Mouse (Mus musculus): Measurements from ENCODE around the gene Myo1h. TPM values are rescaled to one million over a fixed set of nuclear protein-coding genes. Genes with fewer than 3 reads are reported as not detected.
A peak's percentile ranks its signal among the peaks of the same experiment; 100 is the strongest.

Myo1h gene
- polyA plus RNA-seq, 1 experiment from 2014 or later: 0.85 TPM

DNA sequence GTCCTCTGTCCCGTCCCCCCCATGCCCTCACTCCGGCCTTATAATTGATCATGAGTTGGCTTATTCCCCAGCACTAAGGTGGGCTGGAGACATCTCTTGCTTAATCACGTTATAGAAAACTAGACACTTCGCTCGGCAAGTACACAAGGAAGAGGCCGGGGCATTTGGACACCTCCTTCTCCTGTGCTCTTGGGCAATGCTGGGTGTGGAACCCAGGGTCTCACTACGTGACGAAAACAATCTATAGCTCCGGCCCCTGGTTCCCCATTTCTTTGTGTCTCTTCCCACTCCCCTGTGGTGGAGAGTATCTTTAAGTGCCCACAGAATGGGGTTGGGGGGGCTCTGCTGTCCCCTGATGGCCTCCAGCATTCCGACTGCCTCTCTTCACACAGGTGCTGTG, 58.0 kb downstream of the Myo1h start:
- H3K27me3 ChIP-seq (replicated peaks; ENCODE audit: control insufficient read depth, insufficient read depth, low read length): no peaks in the 10 kb centered on the region
- H3K9ac ChIP-seq (ENCODE audit: low read depth, low read length): no peak overlapping the region
- no peaks in the 10 kb centered on the region for H3K36me3 ChIP-seq (ENCODE audit: control insufficient read depth, insufficient read depth, low read length)
- ATAC-seq: no peak
- H3K4me1 ChIP-seq (ENCODE audit: control insufficient read depth, insufficient read depth, low read depth, low read length): no peaks in the 10 kb centered on the region
- no peak overlapping the region for H3K4me3 ChIP-seq (ENCODE audit: low read length)
- no peaks in the 10 kb centered on the region for H3K9me3 ChIP-seq (ENCODE audit: control insufficient read depth, low read length)
- no peak overlapping the region for H3K27ac ChIP-seq (ENCODE audit: low read depth, low read length)
- H3K4me2 ChIP-seq (ENCODE audit: low read length): no peak overlapping the region
- WGBS: 84% methylated on average over 10 of the region's 10 CpGs

- no peak for ATAC-seq
- Histone ChIP-seq H3K9ac (ENCODE audit: low read depth, low read length) (no peak overlapping the region), H3K27ac (ENCODE audit: low read depth, low read length) (no peak overlapping the region), H3K4me3 (ENCODE audit: low read length) (no peak overlapping the region), H3K27me3 (replicated peaks; ENCODE audit: control insufficient read depth, insufficient read depth, low read length) (no peaks in the 10 kb centered on the region), H3K36me3 (ENCODE audit: control insufficient read depth, insufficient read depth, low read length) (no peaks in the 10 kb centered on the region), H3K4me1 (ENCODE audit: control insufficient read depth, insufficient read depth, low read depth, low read length) (no peaks in the 10 kb centered on the region), H3K4me2 (ENCODE audit: low read length) (no peak overlapping the region), H3K9me3 (ENCODE audit: control insufficient read depth, low read length) (no peaks in the 10 kb centered on the region)
- 68% methylated on average over 10 of the region's 10 CpGs for WGBS
Observed at GRCm38 (mm10) chr5:114351490-114351889, 62.5 kb downstream of the Myo1h start.

GRCm38 (mm10) chr5:114356250-114356935, 67.4 kb downstream of the Myo1h start:
- Histone ChIP-seq H3K9me3 (ENCODE audit: control insufficient read depth, low read length) (no peaks in the 10 kb centered on the region), H3K4me3 (ENCODE audit: low read length) (no peak overlapping the region), H3K9ac (ENCODE audit: low read depth, low read length) (no peak overlapping the region), H3K27ac (ENCODE audit: low read depth, low read length) (no peak overlapping the region), H3K4me1 (ENCODE audit: control insufficient read depth, insufficient read depth, low read depth, low read length) (peaks cover 9% of the 10 kb centered on the region), H3K4me2 (ENCODE audit: low read length) (no peak overlapping the region), H3K36me3 (ENCODE audit: control insufficient read depth, insufficient read depth, low read length) (peaks cover 5% of the 10 kb centered on the region; the same call in 1 of the 2 replicates), H3K27me3 (replicated peaks; ENCODE audit: control insufficient read depth, insufficient read depth, low read length) (no peaks in the 10 kb centered on the region)
- ATAC-seq: peak; percentile 74
- 28% methylated on average over 7 of the region's 7 CpGs for WGBS

DNA sequence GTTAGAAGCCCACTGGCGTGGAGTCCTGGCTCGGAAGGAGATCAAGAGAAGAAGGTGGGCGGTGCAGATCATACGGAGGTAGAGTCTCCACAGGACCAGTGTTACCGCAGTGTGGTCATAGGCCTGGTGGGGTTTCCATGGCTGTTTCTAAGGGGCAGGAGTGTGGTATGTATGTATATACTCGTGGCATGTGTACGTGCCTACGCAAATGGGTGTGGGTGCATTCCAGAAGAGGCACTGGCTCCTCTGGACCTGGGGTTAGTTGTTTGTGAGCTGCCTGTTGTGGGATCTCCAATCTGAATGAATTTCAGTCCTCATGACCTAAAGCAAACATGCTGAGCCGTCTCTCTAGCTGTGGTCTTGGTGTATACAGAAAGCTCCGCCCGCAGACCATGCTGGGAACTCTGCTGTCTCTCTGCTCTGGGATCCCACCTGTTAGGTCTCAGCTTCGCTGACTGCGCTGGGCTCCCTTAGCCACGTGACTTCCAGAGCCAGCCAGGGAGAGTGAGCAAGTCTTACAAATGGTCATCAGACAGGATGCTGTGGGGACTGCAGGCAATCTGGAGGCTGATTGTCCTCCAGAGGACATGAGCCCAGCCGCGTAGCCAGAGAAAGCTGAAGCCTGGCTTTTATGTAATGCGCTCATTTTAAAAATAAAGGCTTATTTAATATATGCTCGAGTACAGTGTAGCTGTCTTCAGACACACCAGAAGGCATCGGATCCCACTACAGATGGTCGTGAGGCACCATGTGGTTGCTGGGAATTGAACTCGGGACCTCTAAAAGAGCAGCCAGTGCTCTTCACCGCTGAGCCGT, 68.2 kb downstream of the Myo1h start:
- WGBS: 51% methylated on average over 23 of the region's 23 CpGs
- Histone ChIP-seq H3K27ac (ENCODE audit: low read depth, low read length) (no peak overlapping the region), H3K27me3 (replicated peaks; ENCODE audit: control insufficient read depth, insufficient read depth, low read length) (no peaks in the 10 kb centered on the region), H3K4me3 (ENCODE audit: low read length) (no peak overlapping the region), H3K9me3 (ENCODE audit: control insufficient read depth, low read length) (no peaks in the 10 kb centered on the region), H3K36me3 (ENCODE audit: control insufficient read depth, insufficient read depth, low read length) (peaks cover 5% of the 10 kb centered on the region; the same call in 1 of the 2 replicates), H3K9ac (ENCODE audit: low read depth, low read length) (no peak overlapping the region), H3K4me2 (ENCODE audit: low read length) (no peak overlapping the region), H3K4me1 (ENCODE audit: control insufficient read depth, insufficient read depth, low read depth, low read length) (peaks cover 9% of the 10 kb centered on the region)
- ATAC-seq: peak; percentile 59

DNA sequence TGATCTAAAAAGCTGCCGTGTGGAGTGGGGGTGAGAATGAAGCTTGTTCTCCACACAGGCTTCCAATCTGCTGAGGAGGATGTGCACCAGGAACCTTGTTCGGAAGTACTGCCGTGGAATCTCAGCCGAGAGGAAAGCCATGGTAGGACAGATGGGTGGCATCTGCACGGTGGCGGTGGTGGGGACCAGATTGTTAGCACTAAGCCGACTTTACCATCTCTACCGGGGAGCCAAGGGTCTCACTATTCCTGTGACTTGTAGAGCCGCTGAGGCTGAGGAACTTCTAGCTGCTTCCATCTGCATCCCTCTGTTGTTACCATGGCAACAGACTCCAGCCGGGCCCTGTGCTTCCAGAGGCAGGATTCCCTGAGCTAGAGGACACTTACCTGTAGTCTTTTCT, 69.9 kb downstream of the Myo1h start:
- H3K4me1 ChIP-seq (ENCODE audit: control insufficient read depth, insufficient read depth, low read depth, low read length): peaks cover 9% of the 10 kb centered on the region
- no peak overlapping the region for H3K9ac ChIP-seq (ENCODE audit: low read depth, low read length)
- H3K27me3 ChIP-seq (replicated peaks; ENCODE audit: control insufficient read depth, insufficient read depth, low read length): no peaks in the 10 kb centered on the region
- no peak overlapping the region for H3K4me2 ChIP-seq (ENCODE audit: low read length)
- H3K4me3 ChIP-seq (ENCODE audit: low read length): no peak overlapping the region
- 57% methylated on average over 10 of the region's 10 CpGs for WGBS
- no peaks in the 10 kb centered on the region for H3K9me3 ChIP-seq (ENCODE audit: control insufficient read depth, low read length)
- peak; percentile 60; the same call in 1 of the 2 replicates for ATAC-seq
- H3K36me3 ChIP-seq (ENCODE audit: control insufficient read depth, insufficient read depth, low read length): peaks cover 12% of the 10 kb centered on the region; the same call in 1 of the 2 replicates
- no peak overlapping the region for H3K27ac ChIP-seq (ENCODE audit: low read depth, low read length)

- ATAC-seq: no peak
- Histone ChIP-seq H3K9ac (ENCODE audit: low read depth, low read length) (no peak overlapping the region), H3K9me3 (ENCODE audit: control insufficient read depth, low read length) (no peaks in the 10 kb centered on the region), H3K4me1 (ENCODE audit: control insufficient read depth, insufficient read depth, low read depth, low read length) (peaks cover 9% of the 10 kb centered on the region), H3K4me2 (ENCODE audit: low read length) (no peak overlapping the region), H3K27ac (ENCODE audit: low read depth, low read length) (no peak overlapping the region), H3K36me3 (ENCODE audit: control insufficient read depth, insufficient read depth, low read length) (peaks cover 12% of the 10 kb centered on the region; the same call in 1 of the 2 replicates), H3K4me3 (ENCODE audit: low read length) (no peak overlapping the region), H3K27me3 (replicated peaks; ENCODE audit: control insufficient read depth, insufficient read depth, low read length) (no peaks in the 10 kb centered on the region)
- WGBS: 66% methylated on average over 8 of the region's 8 CpGs
Observed at GRCm38 (mm10) chr5:114359586-114359985, 70.6 kb downstream of the Myo1h start.

GRCm38 (mm10) chr5:114360968-114361367, 72.0 kb downstream of the Myo1h start:
- H3K36me3 ChIP-seq (ENCODE audit: control insufficient read depth, insufficient read depth, low read length): peaks cover 20% of the 10 kb centered on the region

DNA sequence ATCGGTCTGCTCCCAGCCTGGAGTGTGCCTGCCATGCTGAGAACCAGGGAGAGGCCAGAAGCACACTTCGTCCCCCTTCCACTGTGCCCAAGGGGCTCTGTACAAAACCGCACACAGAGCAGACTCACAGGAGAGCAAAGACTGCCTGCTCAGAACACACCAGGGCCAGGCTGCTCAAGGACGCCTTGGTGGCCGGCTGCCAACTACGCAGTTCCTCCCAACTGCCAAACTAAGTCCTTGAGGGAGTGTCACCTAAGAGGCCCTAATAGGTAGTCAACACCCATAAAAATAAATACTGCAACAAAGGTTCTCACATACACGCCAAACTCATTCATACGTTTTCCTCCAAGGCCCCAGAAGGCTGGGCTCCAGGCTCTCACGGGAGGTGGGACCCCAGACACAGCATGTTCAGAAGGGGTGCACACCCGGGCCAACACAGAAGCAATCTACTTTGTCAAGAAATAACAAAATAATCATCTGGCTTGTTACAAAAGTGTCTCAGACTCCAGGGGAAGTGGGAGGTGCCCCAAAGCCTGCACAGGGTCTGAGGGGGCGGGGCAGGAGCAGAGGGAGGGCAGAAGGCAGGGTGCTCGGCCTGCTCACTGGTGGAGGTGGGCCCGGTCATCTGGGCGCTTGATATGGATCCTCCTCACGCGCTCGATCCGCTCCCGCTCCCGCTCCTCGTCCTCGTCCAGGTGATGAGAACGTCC, 76.2 kb downstream of the Myo1h start:
- no peak overlapping the region for H3K27ac ChIP-seq (ENCODE audit: low read depth, low read length)
- no peak overlapping the region for H3K9ac ChIP-seq (ENCODE audit: low read depth, low read length)
- ATAC-seq: no peak
- WGBS: 89% methylated on average over 23 of the region's 23 CpGs
- H3K4me2 ChIP-seq (ENCODE audit: low read length): no peak overlapping the region
- H3K9me3 ChIP-seq (ENCODE audit: control insufficient read depth, low read length): no peaks in the 10 kb centered on the region
- H3K4me1 ChIP-seq (ENCODE audit: control insufficient read depth, insufficient read depth, low read depth, low read length): peaks cover 4% of the 10 kb centered on the region; the same call in 1 of the 2 replicates
- H3K27me3 ChIP-seq (replicated peaks; ENCODE audit: control insufficient read depth, insufficient read depth, low read length): no peaks in the 10 kb centered on the region
- peaks cover 47% of the 10 kb centered on the region for H3K36me3 ChIP-seq (ENCODE audit: control insufficient read depth, insufficient read depth, low read length)
- no peak overlapping the region for H3K4me3 ChIP-seq (ENCODE audit: low read length)

More at GRCm38 (mm10) chr5:114360968-114361367, 72.0 kb downstream of the Myo1h start:
- no peak overlapping the region for H3K9ac ChIP-seq (ENCODE audit: low read depth, low read length)
- WGBS: 78% methylated on average over 15 of the region's 15 CpGs
- no peak for ATAC-seq
- H3K4me2 ChIP-seq (ENCODE audit: low read length): no peak overlapping the region
- peaks cover 9% of the 10 kb centered on the region for H3K4me1 ChIP-seq (ENCODE audit: control insufficient read depth, insufficient read depth, low read depth, low read length)
- no peak overlapping the region for H3K4me3 ChIP-seq (ENCODE audit: low read length)
- H3K27ac ChIP-seq (ENCODE audit: low read depth, low read length): no peak overlapping the region
- no peaks in the 10 kb centered on the region for H3K9me3 ChIP-seq (ENCODE audit: control insufficient read depth, low read length)
- H3K27me3 ChIP-seq (replicated peaks; ENCODE audit: control insufficient read depth, insufficient read depth, low read length): no peaks in the 10 kb centered on the region

DNA sequence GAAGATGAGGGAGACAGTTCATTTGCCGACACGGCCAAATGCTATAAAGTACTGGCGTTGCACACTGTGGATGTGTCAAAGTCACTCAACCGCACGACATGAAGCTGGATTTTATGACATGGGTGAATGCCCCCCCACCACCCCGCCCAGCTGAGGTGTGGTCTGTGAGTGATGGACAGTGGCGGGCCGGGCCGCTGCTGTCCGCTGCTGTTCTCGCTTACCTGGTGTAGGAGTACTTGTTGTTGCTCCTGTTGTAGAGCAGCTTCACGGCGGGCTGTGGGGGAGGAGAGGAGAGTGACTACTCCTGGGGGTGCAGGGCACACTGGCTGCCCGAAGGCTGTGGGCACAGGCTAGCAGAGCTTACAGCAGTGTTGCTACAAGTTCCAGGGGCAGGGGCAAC, 79.2 kb downstream of the Myo1h start:
- Histone ChIP-seq H3K9ac (ENCODE audit: low read depth, low read length) (no peak overlapping the region), H3K4me1 (ENCODE audit: control insufficient read depth, insufficient read depth, low read depth, low read length) (peaks cover 9% of the 10 kb centered on the region; the same call in 1 of the 2 replicates), H3K27me3 (replicated peaks; ENCODE audit: control insufficient read depth, insufficient read depth, low read length) (no peaks in the 10 kb centered on the region), H3K36me3 (ENCODE audit: control insufficient read depth, insufficient read depth, low read length) (peaks cover 52% of the 10 kb centered on the region), H3K27ac (ENCODE audit: low read depth, low read length) (no peak overlapping the region), H3K4me3 (ENCODE audit: low read length) (no peak overlapping the region), H3K4me2 (ENCODE audit: low read length) (no peak overlapping the region), H3K9me3 (ENCODE audit: control insufficient read depth, low read length) (no peaks in the 10 kb centered on the region)
- no peak for ATAC-seq
- WGBS: 89% methylated on average over 13 of the region's 14 CpGs

Data from hindbrain, embryonic 16.5 days (tissue).